Mouse (Mus musculus) hindbrain, embryonic 10.5 days (tissue): Measurements from ENCODE around the gene Gcnt1. TPM values are rescaled to one million over a fixed set of nuclear protein-coding genes. Genes with fewer than 3 reads are reported as not detected.

Experiments
- polyA plus RNA-seq: library from polyadenylated mRNA; unstranded; fragments of >200 nt; fragmentation: Nextera tagmentation; extraction: Ambion mirVana; gene quantifications from 2 replicates; pipeline ENCODE4 v1.2.1, GENCODE M21; 2016

Gcnt1 gene
- polyA plus RNA-seq, 1 experiment from 2014 or later, result 3.7 TPM

Other genes starting within 250 kb of the Gcnt1 start
- gene Rfk, start 21.2 kb upstream of the Gcnt1 start, polyA plus RNA-seq, result 69.1 and 71.0 TPM in 2 replicates